Comparison of ENCODE assay signal across 9 mouse cellular contexts in genomic region chr1:132191093-132191785, GRCm38 (mm10). TPM values are rescaled to one million over a fixed set of nuclear protein-coding genes. Genes with fewer than 3 reads are reported as not detected.
DNase-seq lines count a peak whose midpoint lies in the region; ATAC-seq lines count a peak whose summit lies in the region.
"Had no signal": no experiment of that assay in that cellular context is flagged by ENCODE, and none has a peak within 500 bp of the region (broad histone marks: within the 10 kb centered on the region; RNA-seq: fewer than 3 reads in every experiment).

Gene Lemd1, plus strand, starts transcription at chr1:132191431.
Gene AC124108.1, plus strand, starts transcription at chr1:132191457.

- H3K4me1 ChIP-seq in heart, embryonic 15.5 days (replicated peaks) = peaks cover 31% of the 10 kb centered on the region
- peaks cover 90% of the 10 kb centered on the region for H3K4me1 ChIP-seq in forebrain, embryonic 10.5 days
- H3K4me1 ChIP-seq in liver, embryonic 13.5 days (replicated peaks) = peaks cover 10% of the 10 kb centered on the region; the same call in 1 of the 2 replicates

- WGBS in heart, embryonic 15.5 days = 1% methylated on average over 34 of the region's 34 CpGs
- WGBS in forebrain, embryonic 10.5 days = under 1% methylated on average over 34 of the region's 34 CpGs
- 2% methylated on average over 34 of the region's 34 CpGs for WGBS in liver, embryonic 13.5 days (ENCODE audit: insufficient replicate concordance)

- no peaks in the 10 kb centered on the region for H3K9me3 ChIP-seq in heart, embryonic 15.5 days (replicated peaks)
- H3K9me3 ChIP-seq in forebrain, embryonic 10.5 days = no peaks in the 10 kb centered on the region
- H3K9me3 ChIP-seq in liver, embryonic 13.5 days (replicated peaks) = no peaks in the 10 kb centered on the region

- DNase-seq in heart, adult 9 months (ENCODE audit: low spot score in 2 of 2) = no peak
- DNase-seq in ES-CJ7 (ENCODE audit: low read depth, low spot score) = peak; percentile 53
- DNase-seq in forebrain, embryonic 10.5 days (ENCODE audit: extremely low spot score, low spot score) = peak; percentile 59
- DNase-seq in liver, embryonic 13.5 days = no peak
- DNase-seq in B cell, adult 2 months = no peak
- DNase-seq in thymus, postnatal 0 days (ENCODE audit: low spot score) = no peak
- DNase-seq in layer of hippocampus, adult 9-11 months = no peak

- H3K27me3 ChIP-seq in heart, embryonic 15.5 days = peaks cover 99% of the 10 kb centered on the region
- peaks cover 98% of the 10 kb centered on the region for H3K27me3 ChIP-seq in forebrain, embryonic 10.5 days (ENCODE audit: poor library complexity, severe bottlenecking)
- H3K27me3 ChIP-seq in liver, embryonic 13.5 days = peaks cover 98% of the 10 kb centered on the region

- H3K36me3 ChIP-seq in heart, embryonic 15.5 days = no peaks in the 10 kb centered on the region
- peaks cover 9% of the 10 kb centered on the region for H3K36me3 ChIP-seq in forebrain, embryonic 10.5 days (replicated peaks)
- H3K36me3 ChIP-seq in liver, embryonic 13.5 days = no peaks in the 10 kb centered on the region

- no peak for ATAC-seq in heart, embryonic 15.5 days (replicated peaks; ENCODE audit: insufficient number of reproducible peaks, insufficient read depth, low FRiP score, low read depth)
- ATAC-seq in liver, embryonic 13.5 days (ENCODE audit: low read depth) = no peak
- ATAC-seq: Patski had no signal

- peak within 1 kb of the TSS; percentile 6 for H3K9ac ChIP-seq in heart, embryonic 15.5 days
- no peak within 1 kb of the TSS for H3K9ac ChIP-seq in liver, embryonic 13.5 days

- H3K4me2 ChIP-seq in heart, embryonic 15.5 days = peak within 1 kb of the TSS; percentile 90
- H3K4me2 ChIP-seq in liver, embryonic 13.5 days = peak within 1 kb of the TSS; percentile 71

- H3K27ac ChIP-seq in heart, embryonic 15.5 days = no peak within 1 kb of the TSS
- peak within 1 kb of the TSS; percentile 100 for H3K27ac ChIP-seq in forebrain, embryonic 10.5 days
- no peak within 1 kb of the TSS for H3K27ac ChIP-seq in liver, embryonic 13.5 days

- peak within 1 kb of the TSS; percentile 55 for H3K4me3 ChIP-seq in heart, embryonic 15.5 days
- peak within 1 kb of the TSS; percentile 93 for H3K4me3 ChIP-seq in forebrain, embryonic 10.5 days
- peak within 1 kb of the TSS; percentile 51 for H3K4me3 ChIP-seq in liver, embryonic 13.5 days (replicated peaks)

RNA-seq across cellular contexts. Expression of gene Lemd1, which starts in this region (rescaled TPM):
- not detected in 2 replicates for polyA plus RNA-seq in heart, embryonic 15.5 days (2015; fragmentation: Nextera tagmentation; extraction: Ambion mirVana)
- 4.1 and 4.2 TPM in 2 replicates for polyA plus RNA-seq in forebrain, embryonic 10.5 days (2016; fragmentation: Nextera tagmentation; extraction: Ambion mirVana)
- not detected in 2 replicates for polyA plus RNA-seq in liver, embryonic 13.5 days (2015; fragmentation: Nextera tagmentation; extraction: Ambion mirVana)
- polyA plus RNA-seq in thymus, postnatal 0 days (2015; fragmentation: Nextera tagmentation; extraction: Ambion mirVana) = 0.23 TPM in 1 of 2 replicates, not detected in the other

RNA-seq across cellular contexts. Expression of gene AC124108.1, which starts in this region (rescaled TPM):
- 0.04 TPM in 1 of 2 replicates, not detected in the other for polyA plus RNA-seq in heart, embryonic 15.5 days (2015; fragmentation: Nextera tagmentation; extraction: Ambion mirVana)
- 1.8 and 3.3 TPM in 2 replicates for polyA plus RNA-seq in forebrain, embryonic 10.5 days (2016; fragmentation: Nextera tagmentation; extraction: Ambion mirVana)
- not detected in 2 replicates for polyA plus RNA-seq in liver, embryonic 13.5 days (2015; fragmentation: Nextera tagmentation; extraction: Ambion mirVana)
- not detected in 2 replicates for polyA plus RNA-seq in thymus, postnatal 0 days (2015; fragmentation: Nextera tagmentation; extraction: Ambion mirVana)

Comparison
In these comparisons a context has a peak if more than half of its experiments do, and no peak if none do; other contexts are left out.
1. DNase-seq: peak in ES-CJ7 (single experiment) and forebrain, embryonic 10.5 days (single experiment); none in heart, adult 9 months (0 of 2), liver, embryonic 13.5 days (single experiment), B cell, adult 2 months (0 of 2), thymus, postnatal 0 days (single experiment) and layer of hippocampus, adult 9-11 months (single experiment).
2. Peak in every context shown above with its lines, with median percentiles within 50 percentile points of each other: H3K4me3 ChIP-seq.